Mouse (Mus musculus): Measurements from ENCODE around the gene Cdhr4. TPM values are rescaled to one million over a fixed set of nuclear protein-coding genes. Genes with fewer than 3 reads are reported as not detected.

Gene Cdhr4
- total RNA-seq, 2 experiments from 2014 or later, result 2.5 to 4.4 TPM

Other genes with a start within 250 kb of the Cdhr4 start
- 204 and 296 TPM in 2 replicates for gene Rbm5, start 221.5 kb upstream of the Cdhr4 start, total RNA-seq (2015; ENCODE audit: low replicate concordance)
- gene Rbm5, start 221.5 kb upstream of the Cdhr4 start, total RNA-seq (2017; ENCODE audit: low replicate concordance), result 507 and 635 TPM in 2 replicates
- 29.5 and 31.3 TPM in 2 replicates for gene Rbm6, start 119.3 kb upstream of the Cdhr4 start, total RNA-seq (2015; ENCODE audit: low replicate concordance)
- 60.6 and 79.6 TPM in 2 replicates for gene Rbm6, start 119.3 kb upstream of the Cdhr4 start, total RNA-seq (2017; ENCODE audit: low replicate concordance)
- gene Mon1a, start 104.3 kb upstream of the Cdhr4 start, total RNA-seq (2015; ENCODE audit: low replicate concordance), result 2.5 and 4.4 TPM in 2 replicates
- 2.0 and 2.7 TPM in 2 replicates for gene Mon1a, start 104.3 kb upstream of the Cdhr4 start, total RNA-seq (2017; ENCODE audit: low replicate concordance)
- not detected in 2 replicates for gene Mst1r, start 85.6 kb upstream of the Cdhr4 start, total RNA-seq (2015; ENCODE audit: low replicate concordance)
- 0.43 TPM in 1 of 2 replicates, not detected in the other for gene Mst1r, start 85.6 kb upstream of the Cdhr4 start, total RNA-seq (2017; ENCODE audit: low replicate concordance)
- not detected in 2 replicates for gene Actl11, start 64.0 kb upstream of the Cdhr4 start, total RNA-seq (2015; ENCODE audit: low replicate concordance)
- not detected in 2 replicates for gene Actl11, start 64.0 kb upstream of the Cdhr4 start, total RNA-seq (2017; ENCODE audit: low replicate concordance)
- not detected in 2 replicates for gene Camkv, start 56.8 kb upstream of the Cdhr4 start, total RNA-seq (2015; ENCODE audit: low replicate concordance)
- not detected in 2 replicates for gene Camkv, start 56.8 kb upstream of the Cdhr4 start, total RNA-seq (2017; ENCODE audit: low replicate concordance)
- 2.5 and 4.4 TPM in 2 replicates for gene Traip, start 42.4 kb upstream of the Cdhr4 start, total RNA-seq (2015; ENCODE audit: low replicate concordance)
- 12.5 and 15.2 TPM in 2 replicates for gene Traip, start 42.4 kb upstream of the Cdhr4 start, total RNA-seq (2017; ENCODE audit: low replicate concordance)
- gene Uba7, start 17.0 kb upstream of the Cdhr4 start, total RNA-seq (2015; ENCODE audit: low replicate concordance), result 392 and 403 TPM in 2 replicates
- gene Uba7, start 17.0 kb upstream of the Cdhr4 start, total RNA-seq (2017; ENCODE audit: low replicate concordance), result 364 and 493 TPM in 2 replicates
- gene Gm20661, start 9.4 kb upstream of the Cdhr4 start, total RNA-seq (2015; ENCODE audit: low replicate concordance), result 0.96 and 4.4 TPM in 2 replicates
- 5.3 and 12.9 TPM in 2 replicates for gene Gm20661, start 9.4 kb upstream of the Cdhr4 start, total RNA-seq (2017; ENCODE audit: low replicate concordance)
- gene Inka1, start 6.6 kb upstream of the Cdhr4 start, total RNA-seq (2015; ENCODE audit: low replicate concordance), result 11.1 and 32.3 TPM in 2 replicates
- gene Inka1, start 6.6 kb upstream of the Cdhr4 start, total RNA-seq (2017; ENCODE audit: low replicate concordance), result 16.3 and 18.1 TPM in 2 replicates
- not detected in 2 replicates for gene Gm20662, start 3.9 kb downstream of the Cdhr4 start, total RNA-seq (2015; ENCODE audit: low replicate concordance)
- 2.5 and 16.9 TPM in 2 replicates for gene Gm20662, start 3.9 kb downstream of the Cdhr4 start, total RNA-seq (2017; ENCODE audit: low replicate concordance)
- 146 and 206 TPM in 2 replicates for gene Ip6k1, start 10.0 kb downstream of the Cdhr4 start, total RNA-seq (2015; ENCODE audit: low replicate concordance)
- 245 and 289 TPM in 2 replicates for gene Ip6k1, start 10.0 kb downstream of the Cdhr4 start, total RNA-seq (2017; ENCODE audit: low replicate concordance)
- gene Gmppb, start 56.7 kb downstream of the Cdhr4 start, total RNA-seq (2015; ENCODE audit: low replicate concordance), result 4.8 and 5.6 TPM in 2 replicates
- 4.1 and 7.8 TPM in 2 replicates for gene Gmppb, start 56.7 kb downstream of the Cdhr4 start, total RNA-seq (2017; ENCODE audit: low replicate concordance)
- 0.77 TPM in 1 of 2 replicates, not detected in the other for gene Amigo3, start 60.7 kb downstream of the Cdhr4 start, total RNA-seq (2015; ENCODE audit: low replicate concordance)
- 2.3 and 2.8 TPM in 2 replicates for gene Amigo3, start 60.7 kb downstream of the Cdhr4 start, total RNA-seq (2017; ENCODE audit: low replicate concordance)
- 33.0 and 48.8 TPM in 2 replicates for gene Mst1, start 87.9 kb downstream of the Cdhr4 start, total RNA-seq (2015; ENCODE audit: low replicate concordance)
- 6.6 and 13.4 TPM in 2 replicates for gene Mst1, start 87.9 kb downstream of the Cdhr4 start, total RNA-seq (2017; ENCODE audit: low replicate concordance)
- gene Rnf123, start 90.8 kb downstream of the Cdhr4 start, total RNA-seq (2015; ENCODE audit: low replicate concordance), result 734 and 842 TPM in 2 replicates
- gene Rnf123, start 90.8 kb downstream of the Cdhr4 start, total RNA-seq (2017; ENCODE audit: low replicate concordance), result 498 and 626 TPM in 2 replicates
- gene Apeh, start 102.1 kb downstream of the Cdhr4 start, total RNA-seq (2015; ENCODE audit: low replicate concordance), result 123 and 182 TPM in 2 replicates
- 219 and 268 TPM in 2 replicates for gene Apeh, start 102.1 kb downstream of the Cdhr4 start, total RNA-seq (2017; ENCODE audit: low replicate concordance)
- 0.38 and 1.0 TPM in 2 replicates for gene Bsn, start 197.9 kb downstream of the Cdhr4 start, total RNA-seq (2015; ENCODE audit: low replicate concordance)
- gene Bsn, start 197.9 kb downstream of the Cdhr4 start, total RNA-seq (2017; ENCODE audit: low replicate concordance), result 1.3 and 2.0 TPM in 2 replicates

Measured in erythroblast, adult 5-6 weeks (primary cell).